In genomic region chr11:50325496-50326301, GRCm38 (mm10) we compare ENCODE assay signal across 8 mouse cellular contexts. TPM values are rescaled to one million over a fixed set of nuclear protein-coding genes. Genes with fewer than 3 reads are reported as not detected.
DNase-seq lines count a peak whose midpoint lies in the region; ATAC-seq and TF ChIP-seq lines count a peak whose summit lies in the region.

TSS of gene Canx (minus strand) at chr11:50325673.

- peak within 1 kb of the TSS; percentile 80 for H3K27ac ChIP-seq in ES-Bruce4 (ENCODE audit: insufficient read depth, low read length)
- peak within 1 kb of the TSS; percentile 91 for H3K27ac ChIP-seq in forebrain, embryonic 13.5 days
- H3K27ac ChIP-seq in liver, postnatal 0 days (ENCODE audit: low read depth), result peak within 1 kb of the TSS; percentile 94
- H3K27ac ChIP-seq in neural tube, embryonic 14.5 days (ENCODE audit: low read depth, low read length), result peak within 1 kb of the TSS; percentile 91

- under 1% methylated on average over 64 of the region's 64 CpGs for WGBS in forebrain, embryonic 13.5 days
- WGBS in large intestine, adult 2 months, result under 1% methylated on average over 64 of the region's 64 CpGs
- WGBS in liver, postnatal 0 days (ENCODE audit: insufficient replicate concordance), result under 1% methylated on average over 64 of the region's 64 CpGs
- WGBS in neural tube, embryonic 14.5 days, result under 1% methylated on average over 64 of the region's 64 CpGs

- H3K4me2 ChIP-seq in forebrain, embryonic 13.5 days, result peak within 1 kb of the TSS; percentile 84
- H3K4me2 ChIP-seq in liver, postnatal 0 days (ENCODE audit: low read depth, low read length), result peak within 1 kb of the TSS; percentile 93
- peak within 1 kb of the TSS; percentile 92 for H3K4me2 ChIP-seq in neural tube, embryonic 14.5 days (ENCODE audit: low read depth, low read length)

- no peak for TF ChIP-seq EP300 in ES-Bruce4 (IDR thresholded peaks at IDR 0.05; ENCODE audit: insufficient read depth, low read depth, low read length)
- TF ChIP-seq EP300 in liver, postnatal 0 days (IDR thresholded peaks at IDR 0.05; ENCODE audit: low read depth), result peak; percentile 77; the same call in 1 of the 2 replicates

- peak; percentile 100 for ATAC-seq in cerebellum, adult (ENCODE audit: insufficient number of reproducible peaks, low FRiP score, low TSS enrichment)
- ATAC-seq in forebrain, embryonic 13.5 days, result peak; percentile 99
- ATAC-seq in liver, postnatal 0 days, result peak; percentile 93
- ATAC-seq in neural tube, embryonic 14.5 days (ENCODE audit: low read depth), result peak; percentile 98

- H3K27me3 ChIP-seq in ES-Bruce4 (ENCODE audit: control insufficient read depth, insufficient read depth, low read length, poor library complexity, severe bottlenecking), result no peaks in the 10 kb centered on the region
- no peaks in the 10 kb centered on the region for H3K27me3 ChIP-seq in forebrain, embryonic 13.5 days
- no peaks in the 10 kb centered on the region for H3K27me3 ChIP-seq in liver, postnatal 0 days (ENCODE audit: insufficient read depth, low read length)
- H3K27me3 ChIP-seq in neural tube, embryonic 14.5 days (ENCODE audit: control insufficient read depth, insufficient read depth, low read length), result no peaks in the 10 kb centered on the region

- TF ChIP-seq CTCF in ES-Bruce4 (IDR thresholded peaks at IDR 0.05; ENCODE audit: low read depth, low read length), result no peak
- TF ChIP-seq CTCF in liver, postnatal 0 days (IDR thresholded peaks at IDR 0.05; ENCODE audit: low read depth), result peak; percentile 29; the same call in 1 of the 2 replicates

- peaks cover 26% of the 10 kb centered on the region for H3K36me3 ChIP-seq in ES-Bruce4 (ENCODE audit: control insufficient read depth, insufficient read depth, low read length, poor library complexity, severe bottlenecking)
- H3K36me3 ChIP-seq in forebrain, embryonic 13.5 days (ENCODE audit: poor library complexity, severe bottlenecking), result 0 out of 2 replicates have a peak, but pooled peaks cover 3% of the 10 kb centered on the region
- H3K36me3 ChIP-seq in liver, postnatal 0 days (replicated peaks; ENCODE audit: insufficient read depth, low read length), result no peaks in the 10 kb centered on the region
- no peaks in the 10 kb centered on the region for H3K36me3 ChIP-seq in neural tube, embryonic 14.5 days (ENCODE audit: control insufficient read depth, insufficient read depth, low read length)

- peak within 1 kb of the TSS; percentile 77 for H3K4me3 ChIP-seq in ES-Bruce4 (ENCODE audit: low read depth, low read length)
- peak within 1 kb of the TSS; percentile 94 for H3K4me3 ChIP-seq in forebrain, embryonic 13.5 days
- peak within 1 kb of the TSS; percentile 95 for H3K4me3 ChIP-seq in liver, postnatal 0 days (ENCODE audit: low read depth, low read length)
- peak within 1 kb of the TSS; percentile 94 for H3K4me3 ChIP-seq in neural tube, embryonic 14.5 days (ENCODE audit: low read depth, low read length)

- DNase-seq in heart, postnatal 10 days, result peak; percentile 99
- DNase-seq in large intestine, adult 2 months (ENCODE audit: low read depth, low spot score), result peak; percentile 96
- DNase-seq in liver, postnatal 0 days, result peak; percentile 98
- peak; percentile 97 for DNase-seq in testis, postnatal 10 days (ENCODE audit: low spot score)

- intact Hi-C loops in heart, postnatal 10 days (cut with DNase I), result no loop called here

- H3K4me1 ChIP-seq in ES-Bruce4 (ENCODE audit: control insufficient read depth, insufficient read depth, low read length), result no peaks in the 10 kb centered on the region
- H3K4me1 ChIP-seq in forebrain, embryonic 13.5 days, result peaks cover 41% of the 10 kb centered on the region
- peaks cover 26% of the 10 kb centered on the region for H3K4me1 ChIP-seq in liver, postnatal 0 days (ENCODE audit: insufficient read depth)
- H3K4me1 ChIP-seq in neural tube, embryonic 14.5 days (ENCODE audit: control insufficient read depth, insufficient read depth, low read length), result peaks cover 34% of the 10 kb centered on the region

- H3K9me3 ChIP-seq in ES-Bruce4 (replicated peaks; ENCODE audit: control insufficient read depth, insufficient read depth, low read length, poor library complexity, severe bottlenecking), result no peaks in the 10 kb centered on the region
- no peaks in the 10 kb centered on the region for H3K9me3 ChIP-seq in forebrain, embryonic 13.5 days (replicated peaks)
- no peaks in the 10 kb centered on the region for H3K9me3 ChIP-seq in liver, postnatal 0 days (ENCODE audit: low read length)
- H3K9me3 ChIP-seq in neural tube, embryonic 14.5 days (ENCODE audit: control insufficient read depth, low read length), result no peaks in the 10 kb centered on the region

- TF ChIP-seq POLR2A in ES-Bruce4 (IDR thresholded peaks at IDR 0.05; ENCODE audit: insufficient read depth, low read length), result peak; percentile 91

- H3K9ac ChIP-seq in ES-Bruce4 (ENCODE audit: low read depth, poor library complexity, severe bottlenecking), result peak within 1 kb of the TSS; percentile 89
- H3K9ac ChIP-seq in forebrain, embryonic 13.5 days, result peak within 1 kb of the TSS; percentile 95
- H3K9ac ChIP-seq in liver, postnatal 0 days (replicated peaks), result peak within 1 kb of the TSS; percentile 99
- H3K9ac ChIP-seq in neural tube, embryonic 14.5 days (replicated peaks; ENCODE audit: low read depth, low read length), result peak within 1 kb of the TSS; percentile 94

RNA-seq across cellular contexts. Expression of gene Canx, which starts in this region (rescaled TPM):
- 628 and 681 TPM in 2 replicates for polyA plus RNA-seq in ES-Bruce4 (2011; ENCODE audit: insufficient read depth, insufficient read length, low read depth, missing spikeins)
- 243 and 261 TPM in 2 replicates for polyA plus RNA-seq in forebrain, embryonic 13.5 days (2015; fragmentation: Nextera tagmentation; extraction: Ambion mirVana)
- total RNA-seq in heart, postnatal 10 days (2021), result 100 to 1,000 TPM; 270 to 302 TPM
- polyA plus RNA-seq in large intestine, adult 2 months (2012; rRNA removed), result 105 and 112 TPM in 2 replicates
- 125 and 130 TPM in 2 replicates for polyA plus RNA-seq in liver, postnatal 0 days (2015; fragmentation: Nextera tagmentation; extraction: Ambion mirVana)
- polyA plus RNA-seq in neural tube, embryonic 14.5 days (2014; fragmentation: Nextera tagmentation; extraction: Ambion mirVana), result 205 and 227 TPM in 2 replicates

Comparison
In these comparisons a context has a peak if more than half of its experiments do, and no peak if none do; other contexts are left out.
1. Peak in every context shown above with its lines: DNase-seq, ATAC-seq, H3K4me3 ChIP-seq and H3K27ac ChIP-seq.